Mouse (Mus musculus) granulocyte monocyte progenitor cell, adult 5-6 weeks (primary cell): Measurements from ENCODE around the gene Robo3. TPM values are rescaled to one million over a fixed set of nuclear protein-coding genes. Genes with fewer than 3 reads are reported as not detected.

ENCODE experiments used
- ATAC-seq: replicated peaks from 2 replicates; pipeline ENCODE4 v1.8.0; 2016; ENCODE audit warnings: mild to moderate bottlenecking, moderate TSS enrichment, inconsistent platforms; ENCODE audit not compliant: poor library complexity, severe bottlenecking
- total RNA-seq, 2 experiments: library from RNA; stranded (forward) in 1 of 2; stranded (reverse) in 1 of 2; fragments of 200-712, 200-1000 nt in 1 of 2; fragments of >200 nt in 1 of 2; fragmentation: Nextera tagmentation in 1 of 2; gene quantifications; 2 replicates each; pipeline ENCODE4 v1.2.3; 2014 to 2017

Robo3 gene
- total RNA-seq, 2 experiments from 2014 or later: 0.95 to 2.2 TPM

DNA sequence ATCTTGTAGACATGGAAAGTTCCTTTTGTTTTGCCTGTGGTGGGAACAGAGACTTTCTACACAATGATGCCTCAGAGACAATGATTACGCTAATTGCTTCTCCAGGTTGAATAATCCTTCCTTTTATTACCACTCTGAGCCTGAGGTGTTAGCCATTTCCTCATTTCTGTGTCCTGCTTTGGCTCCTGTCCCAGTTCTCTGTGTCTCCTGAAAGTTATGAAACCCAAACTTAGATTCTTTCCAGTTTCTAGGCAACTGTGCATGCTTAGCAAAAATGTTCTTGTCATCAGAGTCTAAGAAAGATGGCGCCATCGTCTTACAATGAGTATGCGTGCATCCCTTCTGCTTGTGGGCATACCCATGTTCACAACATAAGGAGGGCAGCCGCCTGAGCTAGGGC, 57.3 kb downstream of the Robo3 start:
- ATAC-seq: peak; percentile 72

GRCm38 (mm10) chr9:37371232-37371801, 61.7 kb downstream of the Robo3 start:
- ATAC-seq: no peak

GRCm38 (mm10) chr9:37368860-37369259, 64.2 kb downstream of the Robo3 start:
- ATAC-seq: no peak

DNA sequence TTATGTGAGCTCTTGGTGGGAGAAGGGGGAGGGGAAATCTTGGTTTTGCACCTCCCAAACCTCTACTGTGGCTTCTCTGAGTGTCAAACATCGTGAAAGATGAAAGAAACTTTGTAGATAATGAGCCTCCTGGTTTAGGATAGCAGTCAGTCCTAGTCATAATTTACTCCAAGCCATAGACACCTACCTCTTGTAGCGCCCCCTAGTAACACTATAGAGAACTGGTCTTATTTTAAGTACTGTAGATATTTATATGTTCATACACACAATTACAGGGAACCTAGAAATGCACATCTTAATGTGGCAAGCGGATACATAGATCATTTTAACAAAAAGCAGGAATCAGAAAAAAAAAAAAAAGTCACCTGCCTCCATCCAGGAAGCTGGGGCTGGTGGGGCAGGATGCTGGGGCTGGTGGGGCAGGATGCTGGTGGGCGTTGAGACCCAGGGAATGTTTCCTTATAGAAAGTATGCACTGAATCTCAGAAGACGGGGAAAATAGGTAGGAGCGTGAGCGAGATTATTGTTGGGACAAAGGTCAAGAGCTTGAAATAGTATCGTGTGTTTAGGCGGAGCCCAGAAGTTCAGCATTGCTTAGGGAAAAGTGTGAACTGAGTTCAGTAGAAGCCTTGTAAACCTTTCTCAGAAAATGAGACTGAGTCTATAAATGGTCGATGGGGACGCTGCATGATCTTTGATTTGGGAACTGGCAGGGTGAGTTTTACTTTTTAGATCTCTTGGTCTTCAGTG, 64.8 kb downstream of the Robo3 start:
- no peak for ATAC-seq

DNA sequence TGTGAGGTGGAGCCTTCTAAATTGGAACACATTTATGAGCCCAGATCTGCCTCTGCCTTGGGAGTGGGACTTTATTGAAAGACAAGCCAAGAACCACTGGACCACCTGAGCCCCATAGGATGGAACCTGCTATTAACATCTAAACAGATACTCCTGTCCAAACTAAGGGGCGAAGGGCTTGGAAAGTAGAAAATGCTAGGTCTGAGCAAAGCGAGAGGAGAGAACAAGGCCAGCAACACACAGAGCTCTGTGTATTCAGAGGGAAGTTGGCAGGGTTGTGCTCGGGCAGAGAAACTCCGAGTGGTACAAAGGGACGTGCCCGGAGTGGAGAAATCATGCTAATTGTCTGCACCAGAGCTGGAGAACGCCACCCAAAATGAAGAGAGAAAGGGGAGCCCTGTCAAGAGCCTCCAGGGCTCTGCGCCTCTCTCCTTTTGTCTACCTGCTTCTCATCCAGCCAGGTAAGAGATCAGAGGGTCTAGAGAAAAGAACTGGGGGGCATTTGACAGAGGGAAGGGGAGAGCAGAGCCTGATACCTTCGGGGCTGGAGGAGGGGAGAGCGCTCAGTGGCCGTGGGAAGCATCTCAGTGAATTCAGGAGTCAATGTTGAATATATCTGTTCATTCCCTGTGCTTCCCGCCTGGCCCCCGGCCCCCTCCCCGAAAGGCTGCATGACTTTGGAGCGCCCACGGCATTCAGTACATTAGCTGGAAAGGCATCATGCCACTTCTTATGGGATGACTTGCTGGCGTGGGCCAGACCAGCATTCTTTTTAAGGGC, 65.6 kb downstream of the Robo3 start, which contains the start of gene Hepacam:
Gene Hepacam, plus strand, starts transcription at position 51 of the 780 bp plus-strand sequence.
- no peak for ATAC-seq

DNA sequence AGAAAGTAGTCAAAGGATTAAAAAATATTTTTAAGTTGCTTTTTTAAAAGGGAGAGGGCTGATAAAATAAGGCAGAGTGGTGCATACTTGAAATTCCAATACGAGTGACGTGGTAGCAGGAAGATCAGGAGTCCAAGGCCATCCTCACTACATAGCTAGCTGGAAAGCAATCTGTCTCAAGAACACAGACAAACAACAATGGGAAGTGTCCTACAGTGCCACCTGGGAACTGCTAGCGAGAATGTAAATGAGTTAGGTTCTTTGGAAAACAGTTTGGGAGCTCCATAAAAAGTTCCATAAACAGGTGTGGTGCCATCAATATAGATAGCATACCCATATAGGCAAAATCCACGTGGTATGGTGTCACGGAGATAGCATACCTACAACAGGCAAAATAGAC, 67.3 kb downstream of the Robo3 start:
- ATAC-seq: no peak

Other genes starting within 250 kb of the Robo3 start
- gene Tmem218, start 225.0 kb downstream of the Robo3 start, total RNA-seq (2014; fragmentation: Nextera tagmentation): 2.0 and 4.1 TPM in 2 replicates
- 1.9 and 4.2 TPM in 2 replicates for gene Tmem218, start 225.0 kb downstream of the Robo3 start, total RNA-seq (2017)
- gene Slc37a2, start 177.5 kb downstream of the Robo3 start, total RNA-seq (2014; fragmentation: Nextera tagmentation): 0.81 TPM in 1 of 2 replicates, not detected in the other
- 0.34 and 0.52 TPM in 2 replicates for gene Slc37a2, start 177.5 kb downstream of the Robo3 start, total RNA-seq (2017)
- gene Ccdc15, start 84.8 kb downstream of the Robo3 start, total RNA-seq (2014; fragmentation: Nextera tagmentation): 13.3 and 16.7 TPM in 2 replicates
- 11.7 and 14.5 TPM in 2 replicates for gene Ccdc15, start 84.8 kb downstream of the Robo3 start, total RNA-seq (2017)
- gene Hepacam, start 65.9 kb downstream of the Robo3 start, total RNA-seq (2014; fragmentation: Nextera tagmentation): not detected in 2 replicates
- not detected in 2 replicates for gene Hepacam, start 65.9 kb downstream of the Robo3 start, total RNA-seq (2017)
- gene Robo4, start 31.3 kb downstream of the Robo3 start, total RNA-seq (2014; fragmentation: Nextera tagmentation): 0.30 TPM in 1 of 2 replicates, not detected in the other
- 0.04 TPM in 1 of 2 replicates, not detected in the other for gene Robo4, start 31.3 kb downstream of the Robo3 start, total RNA-seq (2017)
- gene Msantd2, start 56.1 kb upstream of the Robo3 start, total RNA-seq (2014; fragmentation: Nextera tagmentation): 24.7 and 30.4 TPM in 2 replicates
- 20.6 and 31.1 TPM in 2 replicates for gene Msantd2, start 56.1 kb upstream of the Robo3 start, total RNA-seq (2017)
- not detected in 2 replicates for gene Esam, start 94.8 kb upstream of the Robo3 start, total RNA-seq (2014; fragmentation: Nextera tagmentation)
- not detected in 2 replicates for gene Esam, start 94.8 kb upstream of the Robo3 start, total RNA-seq (2017)
- 3.1 TPM in 1 of 2 replicates, not detected in the other for gene Vsig2, start 106.0 kb upstream of the Robo3 start, total RNA-seq (2014; fragmentation: Nextera tagmentation)
- gene Vsig2, start 106.0 kb upstream of the Robo3 start, total RNA-seq (2017): not detected in 2 replicates
- gene Nrgn, start 119.7 kb upstream of the Robo3 start, total RNA-seq (2014; fragmentation: Nextera tagmentation): 4.3 and 12.5 TPM in 2 replicates
- gene Nrgn, start 119.7 kb upstream of the Robo3 start, total RNA-seq (2017): 1.2 and 1.9 TPM in 2 replicates
- gene Siae, start 122.5 kb upstream of the Robo3 start, total RNA-seq (2014; fragmentation: Nextera tagmentation): 11.0 and 16.9 TPM in 2 replicates
- gene Siae, start 122.5 kb upstream of the Robo3 start, total RNA-seq (2017): 10.3 and 10.8 TPM in 2 replicates
- gene Spa17, start 180.5 kb upstream of the Robo3 start, total RNA-seq (2014; fragmentation: Nextera tagmentation): 1.3 and 2.4 TPM in 2 replicates
- gene Spa17, start 180.5 kb upstream of the Robo3 start, total RNA-seq (2017): 1.2 and 2.2 TPM in 2 replicates
- gene Tbrg1, start 224.1 kb upstream of the Robo3 start, total RNA-seq (2014; fragmentation: Nextera tagmentation): 21.5 and 29.7 TPM in 2 replicates
- gene Tbrg1, start 224.1 kb upstream of the Robo3 start, total RNA-seq (2017): 33.3 and 33.7 TPM in 2 replicates
- not detected in 2 replicates for gene Panx3, start 236.0 kb upstream of the Robo3 start, total RNA-seq (2014; fragmentation: Nextera tagmentation)
- not detected in 2 replicates for gene Panx3, start 236.0 kb upstream of the Robo3 start, total RNA-seq (2017)